Mouse (Mus musculus) hindlimb bud, embryonic 11.5 days (tissue): ENCODE data around the gene Pcdh9.

Experiments
- DNase-seq: peaks from one replicate; pipeline ENCODE4 v3.0.0-alpha.2; 2012; ENCODE audit warnings: low read depth, low spot score; ENCODE audit errors: extremely low spot score

The Pcdh9 gene

DNA sequence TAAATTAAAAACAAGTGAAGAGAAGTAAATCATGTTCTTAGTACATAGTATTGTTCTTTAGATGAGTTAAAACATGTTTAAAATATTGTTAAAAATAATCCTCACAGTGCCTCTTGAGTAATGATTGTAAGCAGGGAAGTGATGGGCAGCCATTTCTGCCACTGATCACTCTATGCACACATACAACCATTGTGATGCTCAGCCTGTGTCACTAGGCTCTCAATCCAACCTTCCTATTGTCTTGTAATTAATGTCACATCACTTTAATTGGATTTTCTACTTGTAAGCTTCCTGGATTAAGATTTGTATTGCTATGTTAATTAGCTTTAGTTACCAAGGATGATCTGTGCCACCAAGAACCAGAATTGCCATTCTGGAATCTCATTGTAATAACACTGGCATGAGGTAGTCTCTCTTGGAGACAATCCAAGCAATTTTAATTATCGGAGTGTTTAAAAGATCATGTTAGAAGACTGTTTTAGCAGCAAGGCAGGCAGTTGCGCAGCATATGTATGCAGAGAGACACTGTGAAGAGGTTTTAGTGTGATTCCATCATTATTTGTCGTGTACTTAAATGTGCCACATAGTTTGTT, 305.0 kb downstream of the Pcdh9 start:
- DNase-seq = no peak

DNA sequence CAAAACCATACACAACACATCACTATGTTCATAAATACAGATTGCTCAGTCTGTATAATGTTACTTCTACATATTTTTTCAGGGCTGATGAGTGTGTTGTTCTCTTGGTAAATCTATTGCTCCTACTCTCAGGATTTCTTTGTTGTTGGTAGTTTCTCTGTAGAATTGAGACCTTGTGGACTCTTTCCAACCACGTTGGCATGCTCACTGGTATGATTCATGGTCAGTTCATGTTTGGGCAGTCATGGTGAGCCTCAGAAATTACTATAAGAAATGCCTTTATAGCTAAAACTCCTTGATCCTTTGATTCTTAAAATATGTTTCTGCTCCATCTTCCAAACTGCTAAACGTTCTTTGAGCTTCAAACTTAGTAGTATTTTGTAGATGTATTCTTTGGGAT, 326.1 kb downstream of the Pcdh9 start:
- no peak for DNase-seq

DNA sequence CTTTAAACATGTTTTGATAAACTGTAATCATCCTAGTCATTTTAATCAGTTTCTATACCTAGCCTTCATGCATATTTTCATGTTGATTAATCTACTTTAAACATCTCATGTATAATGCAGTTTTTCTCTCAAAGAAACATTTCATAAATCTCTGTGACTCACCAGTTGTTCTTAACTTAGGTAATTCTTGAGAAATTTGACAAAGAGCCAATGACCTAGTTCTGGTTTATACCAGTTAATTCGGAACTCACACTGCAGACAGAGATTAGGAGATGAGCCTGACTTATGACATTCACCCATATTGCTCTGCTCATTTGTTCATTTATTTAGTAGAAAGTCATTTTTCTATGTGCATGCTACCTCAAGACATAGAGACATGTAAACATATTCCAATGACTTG, 328.9 kb downstream of the Pcdh9 start:
- no peak for DNase-seq

DNA sequence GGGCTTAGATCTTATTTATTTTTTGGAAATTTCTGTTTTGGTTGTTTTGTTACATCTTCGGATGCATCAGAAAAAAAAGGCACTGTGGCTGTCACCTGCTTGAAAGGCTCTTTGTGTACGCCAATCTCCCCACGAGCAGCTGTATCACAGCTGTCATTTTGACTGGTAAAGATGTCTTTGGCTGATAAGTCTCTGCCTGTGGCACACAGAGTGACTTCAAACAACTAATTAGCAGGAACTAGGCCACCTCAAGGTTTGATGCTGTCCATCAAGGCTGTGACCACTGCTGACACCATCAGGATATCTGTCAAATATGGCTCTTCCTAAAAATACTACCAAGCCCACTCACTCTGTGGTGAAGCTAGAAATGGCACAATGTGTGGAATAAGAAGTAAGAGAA, 336.7 kb downstream of the Pcdh9 start:
- no peak for DNase-seq

DNA sequence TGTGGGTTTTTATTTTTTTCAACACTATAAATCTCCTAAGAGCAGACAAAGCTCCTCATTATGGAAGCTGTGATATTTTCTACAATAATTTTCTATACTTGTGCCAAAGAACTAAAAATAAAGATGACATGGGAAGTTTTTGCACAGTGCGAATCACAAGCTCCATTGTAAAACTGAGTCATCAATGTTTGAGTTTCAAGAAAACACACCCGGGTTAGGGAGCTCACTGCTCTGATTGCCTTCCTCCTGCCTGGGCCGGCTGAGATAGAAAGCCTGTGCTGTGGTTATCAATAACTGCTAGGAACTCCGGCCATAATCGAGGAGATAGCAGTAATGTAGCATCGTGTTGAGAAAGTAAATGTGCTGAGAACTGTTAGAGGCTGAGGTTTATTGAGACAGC, 344.9 kb downstream of the Pcdh9 start:
- no peak for DNase-seq

DNA sequence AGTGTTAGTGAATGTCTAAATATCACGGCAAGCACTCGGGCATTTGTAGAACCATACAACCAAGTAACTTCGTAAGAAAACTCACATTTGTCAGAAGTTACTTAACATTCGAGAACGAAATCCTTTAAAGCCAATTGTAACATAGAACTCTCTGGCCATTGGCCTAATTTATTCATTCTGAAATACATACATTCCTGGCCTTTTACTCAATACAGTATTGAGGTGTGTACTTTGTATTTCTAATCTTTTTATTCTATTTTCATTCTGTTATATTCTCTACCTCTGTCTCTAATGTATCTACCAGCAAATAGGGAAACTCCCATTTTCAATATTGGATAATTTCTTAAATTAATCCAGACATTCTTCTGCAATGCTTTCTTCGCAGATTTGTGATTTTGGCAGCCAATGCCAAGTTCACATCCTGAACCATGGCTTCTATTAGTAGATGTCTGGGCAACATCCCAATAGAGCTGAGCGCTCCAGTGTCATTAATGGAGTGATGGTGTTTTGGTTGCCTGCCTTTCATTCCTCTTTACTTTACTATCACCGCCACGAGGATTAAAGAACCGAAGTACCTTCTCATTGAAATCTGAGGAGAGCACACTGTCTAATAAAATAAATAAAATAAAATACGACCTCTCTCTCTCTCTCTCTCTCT, 346.4 kb downstream of the Pcdh9 start:
- no peak for DNase-seq

DNA sequence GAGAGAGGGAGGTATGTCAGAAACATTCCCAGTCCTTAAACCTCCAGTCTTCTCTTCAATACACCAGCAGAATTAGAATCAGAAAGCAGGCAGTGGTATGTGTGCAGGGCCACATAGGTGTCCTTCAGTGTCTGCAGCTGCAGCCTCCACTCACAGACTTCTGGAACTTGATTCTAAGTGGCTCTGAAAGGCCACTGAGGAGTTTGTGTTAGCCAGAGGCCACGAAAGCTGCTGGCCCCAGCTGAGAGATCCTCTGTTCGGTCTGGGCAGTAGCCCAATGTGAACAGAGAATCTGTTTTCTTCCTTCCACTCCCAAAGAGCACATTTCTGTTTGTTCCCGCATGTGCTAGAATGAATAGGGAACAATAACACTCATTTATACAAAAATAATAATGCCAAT, 346.9 kb downstream of the Pcdh9 start:
- no peak for DNase-seq

DNA sequence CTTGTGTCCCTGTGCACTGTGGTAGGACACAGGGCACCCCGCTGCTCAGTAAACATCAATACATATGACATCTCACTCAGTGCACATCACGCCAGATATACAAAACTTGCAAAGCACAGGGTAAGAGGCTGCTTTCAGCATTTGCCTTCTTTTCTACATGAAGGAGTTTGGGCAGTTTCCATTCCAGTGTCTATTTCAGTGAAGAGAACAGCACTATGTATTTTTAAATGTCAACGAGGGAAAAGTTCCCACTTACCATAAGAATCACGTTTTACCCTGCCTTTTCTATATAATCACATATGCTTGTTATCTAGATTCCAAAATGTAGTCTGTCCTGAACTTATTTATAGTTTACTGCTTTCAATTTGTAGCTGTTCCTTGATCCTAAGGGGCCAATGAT, 355.6 kb downstream of the Pcdh9 start:
- no peak for DNase-seq

DNA sequence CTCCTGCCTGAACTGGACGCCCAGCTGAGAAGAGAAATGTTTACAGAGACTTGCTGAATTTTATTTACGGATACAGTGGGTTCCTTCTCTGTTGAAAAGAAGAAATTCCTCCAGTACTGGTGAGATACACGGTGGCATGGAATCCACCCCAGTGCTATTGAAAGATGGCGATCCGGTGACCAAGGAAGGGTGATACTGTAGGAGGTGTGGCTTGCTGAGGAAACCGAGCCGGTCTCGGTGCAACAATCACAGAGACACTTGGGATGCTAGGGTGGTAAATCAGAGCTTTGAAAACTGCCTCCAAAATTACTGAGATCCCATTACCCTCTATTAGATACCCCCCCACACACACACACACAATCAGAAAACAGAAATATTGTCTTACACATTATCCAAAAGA, 367.0 kb downstream of the Pcdh9 start:
- no peak for DNase-seq

DNA sequence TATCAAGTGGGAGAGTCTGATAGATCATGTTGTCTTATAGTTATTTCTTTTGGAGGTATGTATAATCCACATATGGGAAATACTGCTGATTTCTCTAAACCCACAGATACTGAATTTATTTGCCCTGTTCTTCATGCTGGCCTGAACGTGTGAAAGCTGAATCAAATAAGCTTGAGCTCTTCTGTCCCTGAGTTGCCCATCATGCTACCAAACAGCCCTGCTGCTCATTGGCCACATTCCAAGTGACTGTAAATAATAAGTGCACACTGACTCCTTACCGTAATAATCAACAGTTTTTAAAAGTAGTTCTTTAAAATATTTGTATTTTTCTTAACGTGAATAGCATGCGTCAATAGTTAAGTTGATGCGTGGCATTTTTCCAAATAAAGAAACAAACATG, 370.3 kb downstream of the Pcdh9 start:
- no peak for DNase-seq

DNA sequence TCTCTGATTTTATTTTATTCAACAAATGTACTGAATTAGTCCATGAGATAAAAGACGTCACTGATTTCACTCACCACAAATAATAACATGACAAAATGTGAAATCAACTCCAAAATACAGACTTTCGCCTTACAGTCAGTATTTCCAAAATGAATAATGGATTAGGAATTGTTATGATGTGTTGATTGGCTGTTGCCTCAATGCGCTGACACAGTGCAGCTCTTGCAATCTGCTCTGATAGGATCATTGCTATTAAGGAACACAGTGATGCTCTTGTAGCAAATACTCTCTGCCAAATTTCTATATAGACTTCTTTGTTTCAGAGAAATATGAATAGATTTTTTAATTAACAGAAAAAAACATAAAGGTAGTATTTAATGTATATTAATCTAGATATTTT, 373.8 kb downstream of the Pcdh9 start:
- DNase-seq = no peak

DNA sequence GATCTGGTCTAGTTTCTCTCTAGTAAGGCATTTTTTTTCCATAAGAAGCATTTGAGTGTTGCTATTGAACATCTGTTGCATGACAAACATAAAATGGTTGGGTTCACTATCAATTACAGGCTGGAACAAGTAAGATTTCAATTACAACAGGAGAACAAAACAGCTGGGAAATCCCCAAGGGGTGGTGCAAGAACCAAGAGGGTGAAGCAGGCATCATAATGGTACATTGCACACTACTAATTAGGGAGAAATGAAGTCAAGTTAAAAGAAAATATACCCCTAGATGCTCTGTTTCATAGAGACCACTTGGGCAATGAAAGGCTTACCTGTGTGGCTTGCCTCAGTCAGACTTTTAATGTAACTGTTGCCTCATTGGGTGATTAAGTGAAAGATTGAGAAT, 384.4 kb downstream of the Pcdh9 start:
- no peak for DNase-seq

DNA sequence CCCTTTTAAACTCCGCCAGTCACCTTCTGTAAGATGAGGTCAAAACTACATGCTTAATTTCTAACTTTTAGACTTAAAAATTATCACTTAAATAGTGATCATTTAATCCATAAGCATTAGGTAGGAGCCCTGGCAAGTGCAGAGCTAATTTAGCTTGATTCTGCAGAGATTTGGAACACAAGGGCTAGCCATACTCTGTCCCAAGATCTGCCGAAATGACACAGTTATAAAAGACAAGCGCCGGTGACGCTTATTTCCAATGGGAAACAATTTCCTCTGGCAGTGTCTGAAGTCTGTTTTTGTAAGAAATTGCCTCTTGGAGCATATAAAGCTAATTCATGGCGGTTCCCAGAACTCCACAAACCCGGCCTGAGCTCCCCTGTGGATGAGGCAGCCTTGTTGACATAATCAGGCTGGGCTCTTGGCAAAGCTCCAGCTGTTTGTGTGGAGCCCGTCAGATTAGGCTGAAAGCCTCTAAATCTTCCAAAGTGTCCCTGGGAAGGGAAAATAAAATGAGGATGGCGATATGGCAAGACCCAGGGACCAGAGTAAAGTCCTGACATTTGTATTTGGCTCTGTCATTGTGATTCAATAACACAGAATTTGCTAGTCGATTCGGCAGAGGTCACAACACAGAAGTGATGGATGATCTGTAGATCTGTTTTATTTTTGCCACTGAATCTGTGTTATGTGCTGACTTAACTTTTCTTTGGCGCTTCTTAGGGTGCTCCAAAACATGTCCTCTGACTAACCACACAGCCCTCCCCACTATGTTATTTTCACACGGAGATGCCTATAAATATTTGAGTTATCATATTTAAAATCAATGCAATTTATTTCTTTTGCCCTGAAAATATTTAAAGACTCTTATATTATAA, 391.4 kb downstream of the Pcdh9 start:
- DNase-seq = peak; percentile 20

DNA sequence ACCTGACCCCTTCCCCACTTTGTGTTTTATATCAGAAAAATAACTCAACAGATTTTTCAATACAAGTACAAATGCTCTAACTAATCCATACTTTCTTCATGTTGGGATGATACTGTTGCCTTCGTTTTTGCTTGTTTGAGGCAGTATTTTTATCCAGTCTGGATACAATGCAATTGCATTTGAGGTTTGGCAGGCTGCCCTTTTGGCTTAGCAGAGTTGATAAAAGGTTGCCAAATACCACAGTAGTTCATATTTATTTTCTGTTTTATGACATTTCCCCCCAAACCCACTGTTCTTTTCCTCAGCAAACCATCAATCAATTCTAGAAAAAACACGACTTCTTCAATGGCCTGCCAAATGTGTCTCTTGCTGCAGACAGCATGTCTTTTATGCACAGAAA, 415.5 kb downstream of the Pcdh9 start:
- no peak for DNase-seq

DNA sequence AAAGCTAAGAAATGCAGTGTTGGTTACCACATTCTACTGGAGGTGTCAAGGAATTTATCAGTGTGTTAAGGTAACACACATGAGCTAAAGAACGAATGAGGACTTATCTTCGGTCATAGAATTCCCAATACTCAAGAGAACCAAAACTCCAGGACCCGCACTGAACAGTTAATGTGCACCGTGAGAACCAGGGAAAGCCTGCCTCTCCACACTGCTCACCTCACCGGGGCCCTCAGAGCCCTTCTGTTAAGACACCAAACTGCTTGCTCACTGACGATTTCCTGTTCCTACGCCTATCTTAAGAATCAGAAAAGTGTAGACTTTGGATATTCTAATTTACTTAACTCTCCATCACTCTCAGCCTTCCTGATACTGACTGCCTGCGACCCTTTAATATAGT, 418.0 kb downstream of the Pcdh9 start:
- DNase-seq = no peak

DNA sequence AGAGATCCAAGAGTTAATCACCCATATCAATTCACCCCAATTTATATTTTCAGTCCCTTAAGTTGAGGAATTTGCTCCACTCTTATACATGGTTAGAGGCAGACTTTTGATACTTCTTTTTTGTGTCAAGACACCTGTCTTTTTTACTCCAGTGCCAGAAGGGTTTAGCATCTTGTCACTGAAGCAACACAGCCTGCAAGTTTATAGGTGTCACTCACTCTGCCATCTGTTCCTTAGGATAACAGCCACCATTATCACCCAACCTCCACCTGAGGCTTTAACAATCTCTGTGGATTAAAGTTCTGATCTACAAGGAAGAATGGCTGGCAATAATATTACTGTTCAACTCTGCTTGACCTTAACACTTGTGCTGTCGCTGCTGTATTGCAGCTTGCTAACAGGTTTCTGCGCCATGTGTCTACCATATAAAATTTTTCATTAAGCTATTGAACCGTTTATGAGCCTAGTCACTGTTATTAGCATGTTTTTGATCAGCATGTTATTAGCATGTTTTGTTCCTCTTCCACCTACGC, 427.1 kb downstream of the Pcdh9 start:
- DNase-seq = no peak

DNA sequence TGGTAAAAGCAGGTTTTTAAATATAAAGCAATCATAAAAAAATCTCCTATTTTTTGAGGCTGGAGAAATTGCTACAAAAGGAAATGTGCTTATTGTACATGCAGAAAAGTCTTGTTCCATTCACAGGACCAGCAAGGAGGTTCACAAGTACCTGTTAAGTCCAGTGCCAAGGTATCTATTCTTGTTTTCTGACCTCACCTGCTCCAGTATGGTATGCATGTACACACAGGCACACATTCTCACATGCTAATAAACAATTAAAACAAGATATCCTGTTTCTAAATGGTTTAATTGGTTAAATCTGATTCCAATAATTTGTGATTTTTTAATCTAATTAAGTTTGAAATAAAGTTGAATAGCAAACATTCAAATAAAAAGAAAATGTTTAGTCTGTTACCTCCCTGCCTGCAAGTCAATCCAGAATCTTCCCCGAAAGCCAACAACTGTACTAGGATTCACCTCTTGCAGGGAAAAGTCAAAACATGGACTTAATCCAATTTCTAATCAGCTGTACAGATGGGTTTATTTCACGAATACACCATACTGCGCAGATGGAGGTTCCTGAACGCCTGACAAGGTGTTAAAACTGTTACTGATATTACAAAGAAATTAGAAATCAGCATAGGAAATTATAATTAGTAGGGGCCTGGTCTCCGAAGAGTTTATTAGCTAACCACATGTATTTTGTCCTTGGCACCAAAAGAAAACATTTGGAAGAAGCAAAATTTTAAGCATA, 439.4 kb downstream of the Pcdh9 start:
- no peak for DNase-seq

DNA sequence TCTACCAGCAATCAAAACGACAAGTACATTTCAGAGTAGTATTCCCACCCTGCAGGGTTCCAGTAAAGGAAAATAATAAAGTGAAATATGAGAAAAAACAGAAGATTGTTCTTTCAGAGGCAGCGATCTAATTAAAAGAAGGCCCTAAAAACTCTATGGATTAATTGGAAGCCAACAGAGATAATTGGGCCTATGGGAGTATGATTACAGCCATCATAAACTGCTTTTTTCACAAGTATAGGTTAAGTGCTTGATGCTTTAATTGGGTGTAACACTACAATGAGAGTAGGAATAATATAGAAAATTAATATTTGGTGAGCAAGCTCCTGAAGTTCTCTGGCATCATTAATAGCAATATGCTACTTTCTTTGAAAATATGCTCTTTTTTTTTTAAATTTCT, 448.6 kb downstream of the Pcdh9 start:
- DNase-seq = no peak

DNA sequence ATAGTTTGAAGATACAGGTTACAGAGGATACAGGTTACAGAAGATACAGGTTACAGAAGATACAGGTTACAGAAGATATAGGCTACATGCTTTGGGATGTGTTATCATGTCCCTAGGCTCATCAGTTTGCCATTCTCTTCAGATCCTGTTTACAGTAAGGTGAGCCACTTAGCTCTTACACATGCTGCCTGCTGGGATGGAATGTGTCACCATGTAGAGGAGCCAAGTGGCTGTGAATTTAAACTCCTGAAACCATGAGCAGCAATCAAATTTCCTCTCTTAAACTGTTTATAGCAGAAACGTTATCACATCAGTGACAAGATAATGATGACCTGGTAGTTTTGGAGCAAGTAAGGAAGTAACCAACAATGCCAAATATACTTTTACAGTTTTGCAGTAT, 453.3 kb downstream of the Pcdh9 start:
- DNase-seq = no peak

DNA sequence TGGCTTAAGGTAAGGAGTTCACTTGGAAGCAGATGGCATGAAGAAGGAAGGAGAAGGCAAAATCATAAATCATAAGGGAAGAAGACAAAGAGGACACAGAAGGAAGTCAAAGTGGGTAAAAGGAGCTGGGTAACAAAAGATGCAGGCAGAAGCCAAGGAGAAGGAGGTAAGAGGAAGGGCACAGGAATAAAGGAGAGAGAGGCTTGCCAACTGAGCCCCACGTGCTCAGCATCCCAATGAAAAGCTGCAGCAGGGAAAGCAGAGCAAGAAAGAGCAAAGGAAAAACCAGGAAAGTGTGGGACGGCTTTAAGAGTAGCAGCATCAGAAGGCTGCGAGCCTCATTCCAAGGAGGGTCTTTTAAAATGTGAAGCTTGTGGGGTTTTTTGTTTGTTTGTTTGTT, 473.7 kb downstream of the Pcdh9 start:
- no peak for DNase-seq

DNA sequence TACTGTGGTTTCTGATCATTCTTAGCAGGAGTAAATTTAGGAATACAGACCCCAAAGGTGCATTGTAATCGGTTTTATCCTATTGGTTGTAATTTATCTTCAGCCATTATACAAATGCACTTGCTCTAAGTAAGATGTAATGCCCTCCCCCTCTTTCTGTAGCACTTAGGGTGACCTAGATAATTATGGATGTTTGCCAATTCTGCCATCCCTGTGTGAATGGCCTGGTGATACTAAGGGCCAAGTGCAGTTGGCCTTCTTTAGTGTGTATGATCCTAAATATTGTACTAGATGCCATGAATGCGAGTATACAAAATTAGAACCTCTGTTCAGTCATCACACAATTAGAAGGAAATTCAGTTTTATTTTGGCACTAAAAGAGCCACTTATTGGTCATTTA, 475.0 kb downstream of the Pcdh9 start:
- DNase-seq = no peak
